Mouse (Mus musculus) Muller cell, postnatal 12 days (primary cell): Measurements from ENCODE around the gene Zfp36l2.
A peak's percentile ranks its signal among the peaks of the same experiment; 100 is the strongest.
"Not testable (repeated sequence)": the region's sequence is repeated elsewhere in the genome, so short reads cannot be mapped to it uniquely, and the experiment has no call there.

ENCODE experiments used
- DNase-seq: peaks from one replicate; pipeline ENCODE4 v3.0.0-alpha.2; 2015; ENCODE audit errors: inconsistent ontology term

The Zfp36l2 gene

DNA sequence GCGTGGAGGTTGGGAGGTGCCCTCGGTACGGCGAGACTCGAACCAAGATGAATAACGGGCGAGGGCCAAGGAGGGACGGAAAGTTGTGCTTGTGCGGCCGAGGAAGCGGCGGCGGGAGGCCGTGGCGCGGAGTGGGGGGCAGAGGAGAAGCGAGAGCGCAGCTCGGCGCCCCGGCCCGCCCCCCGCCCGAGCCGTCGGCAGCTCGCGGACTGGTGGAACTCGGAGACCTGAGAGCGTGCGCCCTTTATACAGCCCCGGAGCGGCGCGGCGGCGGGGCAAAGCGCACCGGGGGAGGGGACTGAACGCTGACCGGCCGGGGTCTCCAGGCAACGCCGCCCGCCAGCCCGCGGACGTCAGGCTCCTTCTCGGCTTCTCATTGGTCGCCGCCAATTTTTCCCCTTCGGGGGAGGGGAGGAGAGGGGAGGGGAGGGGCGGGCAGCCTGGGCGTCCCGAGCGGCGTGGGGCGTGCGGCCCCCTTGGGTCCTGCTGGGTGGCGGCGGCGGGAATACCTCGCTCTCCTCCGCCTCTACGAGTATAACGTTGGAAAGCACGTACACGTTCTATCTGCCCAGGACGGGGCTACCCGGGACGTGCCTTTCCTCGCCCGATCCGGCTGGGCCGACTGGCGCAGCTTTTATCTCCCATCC is at the start of gene Zfp36l2:
Gene Zfp36l2 (minus strand): TSS at position 221 of the 647 bp plus-strand sequence.
- DNase-seq, result peak; percentile 99

DNA sequence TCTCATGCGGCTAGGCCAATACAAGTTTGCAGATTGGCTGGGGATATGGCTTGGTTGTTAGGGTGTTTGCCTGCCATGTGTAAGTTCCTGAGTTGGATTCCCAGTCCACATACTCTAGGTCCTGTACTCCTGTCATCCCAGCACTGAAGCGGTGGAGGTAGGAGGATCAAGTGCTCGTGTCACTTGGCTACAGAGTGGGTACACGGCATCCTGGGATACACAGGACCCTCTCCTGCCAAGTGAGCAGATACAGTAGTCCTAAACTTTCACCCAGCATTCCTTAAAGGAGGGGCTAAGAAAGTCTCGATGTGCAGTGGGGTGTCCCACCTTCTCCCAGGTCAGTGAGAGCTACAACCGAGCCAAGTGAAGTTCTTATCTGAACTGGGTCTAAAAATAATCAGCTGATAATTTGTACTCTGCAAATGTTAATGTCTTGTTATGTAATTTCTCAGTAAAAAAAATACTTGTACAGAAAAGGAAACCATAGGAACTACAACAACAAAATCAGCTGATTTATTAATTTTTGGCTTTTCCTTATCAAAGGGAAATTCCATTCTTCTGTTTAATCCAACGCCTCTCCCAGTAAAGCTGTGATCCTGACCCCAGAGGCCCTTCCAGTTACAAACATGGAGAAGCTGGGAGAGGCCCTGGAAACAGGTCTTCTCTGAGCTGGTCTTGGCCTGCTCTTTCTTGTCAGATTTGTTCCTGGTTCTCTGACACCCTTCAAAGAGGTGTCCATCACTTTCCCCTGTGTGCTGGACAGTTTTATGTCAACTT is 49.2 kb upstream of the Zfp36l2 start:
- no peak for DNase-seq

DNA sequence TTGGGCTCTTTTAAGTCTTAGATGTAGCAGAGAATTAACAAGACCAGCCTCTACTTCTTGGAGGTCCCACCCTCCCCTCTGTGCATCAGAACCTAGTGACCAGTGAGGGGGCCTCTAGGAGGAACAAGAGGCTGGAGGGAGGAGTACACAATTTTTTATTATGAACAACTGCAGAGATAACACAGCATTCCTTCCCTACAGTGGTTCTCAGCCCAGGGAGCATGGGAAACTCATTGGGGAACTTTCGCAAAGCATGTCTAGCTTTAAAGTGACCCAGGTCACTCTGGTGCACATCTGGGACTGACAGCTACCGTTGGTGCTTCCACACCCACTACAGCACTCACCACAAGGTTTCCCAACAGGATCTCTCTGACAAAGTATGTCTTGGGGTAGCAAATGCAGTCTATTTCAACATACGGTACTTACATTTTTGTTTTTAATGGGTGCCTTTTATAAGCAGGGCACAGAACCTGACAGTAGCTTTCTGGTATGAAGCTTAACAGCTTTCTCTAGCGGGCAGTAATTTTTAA is 47.7 kb upstream of the Zfp36l2 start:
- no peak for DNase-seq

DNA sequence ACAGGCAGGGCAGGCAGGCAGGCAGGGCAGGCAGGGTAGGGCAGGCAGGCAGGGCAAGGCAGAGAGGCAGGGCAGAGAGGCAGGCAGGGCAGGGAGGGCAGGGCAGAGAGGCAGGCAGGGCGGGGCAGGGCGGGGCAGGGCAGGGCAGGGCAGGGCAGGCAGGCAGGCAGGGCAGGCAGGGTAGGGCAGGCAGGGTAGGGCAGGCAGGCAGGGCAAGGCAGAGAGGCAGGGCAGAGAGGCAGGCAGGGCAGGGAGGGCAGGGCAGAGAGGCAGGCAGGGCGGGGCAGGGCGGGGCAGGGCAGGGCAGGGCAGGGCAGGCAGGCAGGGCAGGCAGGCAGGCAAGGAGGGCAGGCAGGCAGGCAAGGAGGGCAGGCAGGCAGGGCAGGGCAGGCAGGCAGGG is 47.0 kb upstream of the Zfp36l2 start:
- not testable (repeated sequence) for DNase-seq

DNA sequence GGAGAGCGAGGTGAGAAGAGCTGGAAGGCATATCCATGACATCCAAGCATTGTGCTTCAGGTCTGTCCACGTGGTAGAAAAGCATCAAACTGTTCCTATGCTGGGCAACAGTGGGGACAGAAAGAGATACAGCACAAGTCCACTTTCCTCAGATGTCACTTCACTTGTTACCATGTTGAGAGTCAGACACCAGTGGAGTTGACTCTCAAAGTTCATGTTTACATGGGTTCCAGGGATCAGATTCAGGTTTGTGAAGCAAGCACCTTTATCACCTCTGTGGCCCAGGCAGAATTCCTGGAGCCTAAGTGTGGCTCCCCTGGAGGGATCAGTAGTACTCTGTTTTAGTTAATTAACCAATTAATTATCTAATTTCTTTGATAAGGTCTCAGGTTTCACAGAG is 46.0 kb upstream of the Zfp36l2 start:
- DNase-seq, result no peak

DNA sequence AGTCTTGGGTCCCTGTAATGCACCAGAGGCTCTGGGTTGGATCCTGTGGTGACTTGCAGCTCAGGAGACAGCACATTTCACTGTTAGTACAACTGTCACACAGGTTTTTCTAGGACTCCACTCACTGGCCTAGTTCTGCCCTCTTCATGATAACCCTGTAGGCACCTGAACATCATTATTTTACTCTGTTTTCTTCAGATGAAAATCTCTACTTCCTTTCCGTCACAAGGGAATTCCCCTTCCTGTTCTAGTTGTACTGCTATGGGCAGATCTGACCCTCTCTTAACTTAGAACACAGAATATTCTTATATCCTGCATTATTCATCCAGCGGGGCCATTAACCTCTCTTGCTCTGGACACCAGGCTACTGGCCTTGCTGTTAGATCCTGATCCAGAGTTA is 43.6 kb upstream of the Zfp36l2 start:
- DNase-seq, result no peak

DNA sequence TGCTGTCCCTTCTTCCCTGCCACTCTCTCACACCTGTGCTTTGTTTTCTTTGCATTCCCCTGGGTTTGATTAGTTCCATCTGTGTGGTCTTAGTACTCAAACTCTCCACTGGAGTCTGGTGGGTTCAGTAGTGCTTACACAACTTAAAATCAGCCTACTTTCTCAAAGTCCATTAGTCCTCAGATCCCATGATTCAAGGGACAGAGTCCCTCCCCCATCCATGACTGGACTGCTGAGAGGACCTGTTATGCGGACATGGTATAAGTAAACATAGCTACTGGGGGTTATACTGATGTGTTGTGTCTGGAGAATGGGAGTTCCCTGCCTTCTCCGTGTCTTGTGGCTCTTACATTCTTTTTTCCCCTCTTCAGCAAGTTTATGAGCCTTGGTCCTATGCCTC is 40.5 kb upstream of the Zfp36l2 start:
- DNase-seq, result no peak

DNA sequence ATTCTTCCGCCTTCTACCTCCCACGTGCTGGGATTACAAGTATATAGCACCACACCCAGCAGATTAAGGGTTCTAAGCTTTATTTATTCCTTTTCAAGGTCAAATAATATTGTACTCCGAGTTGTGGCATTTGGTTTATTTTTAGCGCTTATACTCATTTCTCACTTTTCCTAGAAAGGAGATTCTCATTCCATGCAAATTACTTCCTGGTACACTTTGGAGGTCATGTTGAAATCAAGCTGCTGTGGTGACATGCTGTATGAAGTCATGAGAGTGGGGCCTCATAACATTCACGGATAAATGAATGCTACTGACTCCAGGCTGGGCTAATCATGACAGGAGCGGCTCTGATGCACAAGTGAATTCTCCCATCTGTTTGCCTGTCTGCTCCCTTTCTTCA is 38.9 kb upstream of the Zfp36l2 start:
- DNase-seq, result no peak

DNA sequence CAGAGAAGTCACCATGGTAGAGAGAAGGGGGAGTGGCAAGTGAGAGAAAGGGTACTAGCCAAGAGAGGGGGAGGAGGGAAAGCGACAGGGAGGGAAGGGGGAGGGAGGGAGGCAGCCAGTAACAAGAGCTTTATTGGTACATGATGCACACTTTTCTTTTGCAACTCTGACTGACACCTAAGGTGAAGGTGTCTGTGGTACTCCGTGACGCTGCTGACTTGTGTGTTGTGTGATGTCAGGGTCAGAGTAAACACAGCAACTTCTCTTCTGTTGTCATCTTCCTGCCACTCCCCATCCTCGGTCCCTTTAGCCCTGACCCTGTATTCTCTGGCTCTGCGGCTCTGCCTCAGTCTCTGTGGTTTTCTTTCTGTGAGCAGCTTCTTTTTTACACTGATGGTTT is 38.5 kb upstream of the Zfp36l2 start:
- DNase-seq, result no peak

DNA sequence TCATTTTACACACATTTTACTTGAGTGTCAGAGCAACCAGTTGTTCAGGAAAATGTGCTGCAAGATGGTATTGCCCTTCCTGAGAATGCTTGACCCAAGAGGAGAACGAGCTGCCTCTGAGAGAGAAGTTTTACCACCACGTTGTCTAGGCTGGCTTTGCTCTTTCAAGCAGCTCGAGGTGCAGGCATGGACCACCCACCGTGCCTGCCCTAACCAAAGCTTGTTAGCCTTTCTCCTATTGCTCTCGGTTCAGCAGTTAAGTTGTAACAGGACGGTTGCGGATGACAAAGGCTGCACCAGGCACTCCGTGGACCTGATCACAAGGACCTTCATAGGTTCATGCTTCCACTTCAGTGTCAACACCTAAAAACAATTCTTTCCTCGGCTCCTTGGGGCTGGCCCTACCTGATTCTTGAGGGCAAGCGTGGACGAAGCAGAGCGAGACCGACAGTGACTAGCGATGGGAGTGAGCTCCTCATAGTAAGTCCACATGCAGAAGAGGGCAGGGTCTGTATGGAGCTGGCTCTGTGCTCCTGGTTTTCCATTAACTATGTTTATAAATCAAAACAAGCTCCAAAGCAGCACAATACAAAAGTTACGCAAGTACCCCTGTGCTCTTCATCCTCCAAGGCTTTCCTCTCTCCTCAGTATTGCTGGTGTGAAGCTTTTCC is 36.6 kb upstream of the Zfp36l2 start:
- no peak for DNase-seq

DNA sequence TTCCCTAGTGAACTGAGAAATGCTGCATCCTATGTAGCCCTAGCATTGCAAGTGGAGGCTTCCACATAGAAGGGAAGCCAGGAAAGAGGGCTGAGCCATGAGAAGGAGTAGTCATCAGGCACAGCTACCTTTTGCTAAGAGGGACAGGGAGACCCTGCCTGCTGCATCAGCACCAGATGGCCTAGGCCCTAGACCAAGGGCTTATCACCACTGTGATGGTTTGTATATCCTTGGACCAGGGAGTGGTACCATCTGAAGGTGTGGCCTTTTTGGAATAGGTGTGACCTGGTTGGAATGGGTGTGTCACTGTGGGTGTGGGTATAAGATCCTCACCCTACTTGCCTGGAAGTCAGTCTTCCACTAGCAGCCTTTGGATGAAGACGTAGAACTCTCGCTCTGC is 31.1 kb upstream of the Zfp36l2 start:
- DNase-seq, result not testable (repeated sequence)

DNA sequence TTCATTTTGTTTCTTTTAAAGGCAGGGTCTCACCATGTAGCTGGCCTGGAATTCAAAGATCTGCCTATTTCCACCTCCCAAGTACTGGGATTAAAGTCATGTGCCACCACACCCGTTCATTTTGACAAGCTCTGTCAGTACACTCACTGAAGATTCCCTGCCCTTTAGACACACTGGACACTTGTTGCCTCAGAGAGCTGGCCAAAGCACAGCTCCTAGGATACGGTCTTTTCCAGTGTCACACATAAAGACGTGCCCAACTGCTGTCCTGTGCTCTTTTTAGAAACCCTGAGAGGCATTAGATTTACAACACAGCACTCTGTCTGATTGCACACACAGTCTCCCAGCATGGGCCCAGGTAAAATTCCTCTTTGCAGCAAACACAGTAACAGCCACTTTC is 29.9 kb upstream of the Zfp36l2 start:
- no peak for DNase-seq

DNA sequence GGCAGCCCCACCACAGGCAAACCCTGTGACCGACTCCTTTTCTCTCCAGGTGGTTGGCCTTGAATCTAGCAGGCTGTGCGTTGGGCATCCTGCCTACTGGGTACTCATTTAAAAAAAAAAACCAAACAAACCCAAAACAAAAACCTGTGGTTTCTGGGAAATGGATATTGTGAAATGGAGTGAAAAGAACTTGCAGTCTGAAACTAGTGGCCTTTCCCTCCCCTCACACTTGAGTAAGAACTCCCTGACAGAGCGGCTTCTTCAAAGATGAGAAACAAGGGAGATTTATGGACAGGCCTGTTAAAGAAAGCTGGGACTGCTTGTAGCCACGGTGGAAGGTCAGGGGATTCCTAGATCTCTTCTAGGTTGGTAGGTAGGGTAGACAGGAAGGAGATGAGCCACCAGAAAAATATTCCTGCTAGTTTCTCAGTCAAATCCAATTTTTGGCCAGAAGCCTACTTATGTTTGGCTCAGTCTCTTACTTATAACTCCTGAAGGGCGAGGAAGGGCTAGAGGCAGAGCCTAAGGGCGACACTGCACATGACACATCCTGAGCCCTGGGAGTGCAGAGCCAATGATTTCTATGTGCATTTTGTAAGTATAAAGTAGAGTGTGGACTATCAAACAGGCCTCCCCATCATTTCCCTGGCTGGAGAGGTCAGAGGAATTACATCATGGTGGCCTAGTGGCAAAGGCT is 27.7 kb upstream of the Zfp36l2 start:
- DNase-seq, result peak; percentile 66

DNA sequence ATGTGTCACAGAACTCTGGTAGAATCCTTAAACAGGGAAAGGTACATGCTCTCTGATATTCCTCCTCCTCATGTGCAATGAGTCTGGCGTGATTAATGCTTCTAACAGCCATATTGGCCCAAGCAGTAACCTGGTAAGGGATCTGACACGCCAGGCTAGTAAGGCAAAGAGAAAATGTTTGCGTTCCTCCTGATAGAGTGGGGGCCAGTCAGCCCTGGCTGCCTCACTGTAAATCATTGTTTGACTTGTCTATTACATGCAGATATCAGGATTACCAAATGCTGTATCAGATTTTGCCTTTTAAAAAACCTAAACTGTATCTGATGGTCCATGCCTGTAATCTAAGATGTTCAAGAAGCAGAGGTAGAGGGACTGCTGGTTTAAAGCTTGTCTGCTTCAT is 25.7 kb upstream of the Zfp36l2 start:
- DNase-seq, result no peak

DNA sequence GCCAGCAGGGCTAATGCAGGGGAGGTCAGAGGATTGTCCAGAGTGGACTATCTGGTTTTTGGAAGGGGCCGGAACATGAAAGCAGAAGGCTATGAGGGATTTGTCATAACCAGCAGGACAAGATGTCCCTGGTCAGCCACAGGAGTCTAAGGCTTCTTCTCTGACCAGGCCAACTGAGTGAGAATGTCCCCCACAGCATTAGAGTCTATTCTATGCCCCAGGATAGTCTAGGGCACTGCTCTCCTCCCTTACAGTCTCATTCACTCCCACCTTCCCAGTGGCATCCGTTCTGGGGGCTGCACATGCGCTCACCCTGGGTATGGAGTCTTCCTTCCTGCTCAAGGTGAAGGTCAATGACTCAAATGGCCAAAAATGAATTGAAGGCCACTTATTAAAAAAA is 19.9 kb upstream of the Zfp36l2 start:
- no peak for DNase-seq

DNA sequence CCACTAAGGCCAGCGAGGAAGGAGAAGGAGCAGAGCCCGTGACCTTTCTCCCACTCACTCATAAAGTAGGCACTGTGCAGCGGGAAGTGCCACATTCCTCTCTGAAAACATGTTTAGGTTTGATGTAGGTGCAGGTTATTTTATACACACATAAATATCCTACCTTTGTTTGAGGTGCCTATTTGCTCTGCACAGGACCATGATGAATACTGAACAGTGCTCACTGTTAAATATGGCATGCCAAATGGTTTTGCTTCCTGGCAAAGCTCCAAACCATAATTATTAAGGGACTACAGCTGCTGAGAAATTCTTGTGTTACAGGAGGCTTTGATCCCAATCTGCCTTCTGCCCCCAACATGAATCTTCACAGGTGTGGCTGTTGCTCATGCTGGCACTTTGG is 18.5 kb upstream of the Zfp36l2 start:
- no peak for DNase-seq

DNA sequence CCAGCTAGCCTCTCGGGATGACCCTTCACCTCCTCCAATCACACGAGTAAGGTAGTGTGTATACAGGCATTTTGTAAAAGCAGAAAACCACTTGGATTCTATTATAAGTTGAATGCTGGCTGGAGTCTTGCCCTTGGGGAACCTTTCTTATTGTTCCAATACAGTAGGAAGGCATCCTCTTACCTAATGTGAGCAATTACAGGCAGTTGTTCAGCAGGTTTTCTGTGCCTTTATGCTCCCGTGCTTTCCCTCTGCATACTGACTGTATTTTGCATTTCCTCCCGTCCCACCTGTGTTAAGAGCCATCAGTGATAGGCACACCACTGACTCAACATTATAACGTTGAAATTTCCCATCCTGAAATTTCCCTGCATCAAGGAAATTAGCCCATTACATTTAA is 17.2 kb upstream of the Zfp36l2 start:
- no peak for DNase-seq

DNA sequence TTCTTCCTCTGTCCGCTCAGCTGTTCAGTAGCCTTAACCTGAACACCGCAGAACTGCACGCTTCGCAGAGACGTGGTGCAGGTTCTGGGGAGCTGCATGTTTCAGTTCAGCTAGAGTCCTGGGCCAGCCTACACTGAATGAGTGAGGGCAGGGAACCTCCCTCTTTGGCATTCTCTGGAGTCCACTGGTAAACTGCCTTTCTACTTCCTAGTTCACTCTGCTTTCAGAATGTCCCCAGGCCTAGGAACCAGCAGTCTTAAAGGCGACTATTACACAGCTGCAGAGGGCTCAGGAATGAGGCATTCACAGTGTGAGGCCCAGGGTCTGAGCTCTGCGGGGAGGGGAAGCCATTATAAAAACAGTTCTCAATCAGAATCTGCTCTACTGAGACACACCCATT is 15.6 kb upstream of the Zfp36l2 start:
- no peak for DNase-seq

DNA sequence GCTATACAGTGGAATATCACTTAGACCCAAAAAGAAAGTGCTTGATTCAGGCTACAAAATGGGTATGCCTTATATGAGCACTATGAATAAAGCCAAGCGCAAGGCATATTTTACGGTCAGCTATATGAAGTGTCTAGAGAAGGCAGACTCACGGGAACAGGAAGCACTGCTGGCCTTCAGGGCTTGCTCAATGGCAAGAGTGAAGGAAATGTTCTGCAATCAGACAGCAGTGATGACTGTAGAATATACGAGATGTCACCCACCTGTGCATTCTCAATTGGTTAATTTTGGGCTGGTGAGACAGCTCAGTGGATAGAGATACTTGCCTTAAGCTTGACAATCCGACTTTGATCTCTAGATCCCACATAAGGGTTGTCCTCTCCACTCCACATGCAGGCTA is 13.4 kb upstream of the Zfp36l2 start:
- no peak for DNase-seq

DNA sequence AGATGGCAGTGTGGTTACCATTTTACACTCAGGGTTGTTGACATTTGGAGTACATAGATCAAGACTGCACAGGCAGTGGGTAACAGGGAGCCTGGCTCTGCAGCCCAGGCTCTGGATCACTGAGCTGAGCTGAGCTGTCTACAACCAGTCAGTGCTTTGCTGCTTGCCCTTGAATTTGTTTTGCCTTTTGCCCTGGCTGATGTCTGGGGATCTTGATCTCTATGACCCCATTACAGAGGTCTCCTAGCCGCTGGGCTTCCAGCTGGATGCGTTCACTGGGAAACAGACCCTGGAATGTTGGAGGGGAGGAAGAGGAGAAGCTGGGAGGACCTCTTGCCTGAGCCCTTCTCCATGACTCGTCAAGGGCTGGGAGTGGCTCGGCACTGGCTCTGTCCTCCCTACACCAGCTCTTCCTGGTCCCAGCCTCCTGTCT is 10.2 kb upstream of the Zfp36l2 start:
- DNase-seq, result no peak

DNA sequence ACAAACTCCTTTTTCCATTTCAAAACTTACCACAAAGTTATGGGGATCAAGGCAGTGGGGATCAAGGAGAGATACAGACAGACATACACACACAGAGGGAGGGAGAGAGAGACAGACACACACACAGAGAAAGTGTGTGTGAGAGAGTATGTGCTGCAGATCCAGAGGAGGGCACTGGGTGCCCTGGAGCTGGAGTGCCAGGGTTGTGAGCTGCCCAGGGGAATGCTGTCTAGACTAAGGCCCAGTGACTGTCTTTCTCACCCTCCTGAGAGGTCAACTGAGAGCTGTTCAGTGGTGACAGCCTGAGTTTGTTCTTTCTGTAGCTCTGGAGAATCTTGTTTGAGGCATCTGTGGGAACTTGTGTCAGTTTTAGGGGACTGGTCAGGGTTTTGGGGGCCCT is 8.6 kb upstream of the Zfp36l2 start:
- no peak for DNase-seq

DNA sequence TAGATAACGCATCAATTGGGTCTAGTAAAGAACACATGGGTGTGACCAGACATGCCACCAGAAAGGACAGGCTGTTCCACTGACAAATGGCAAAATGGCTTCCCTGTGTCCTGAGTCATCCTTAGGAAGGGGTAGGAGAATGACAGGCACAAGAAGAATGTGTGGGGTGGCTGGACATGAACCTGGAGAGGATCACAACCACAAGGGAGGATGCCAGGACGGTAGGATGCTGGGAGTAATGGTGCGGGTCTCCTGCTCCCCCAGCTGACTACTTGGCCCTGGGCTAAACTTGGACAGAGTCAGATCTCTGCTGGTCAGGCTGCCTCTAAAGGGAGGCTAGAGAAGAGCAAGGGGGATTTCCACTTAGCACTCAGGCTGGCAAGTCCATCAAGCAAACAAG is 8.1 kb upstream of the Zfp36l2 start:
- peak; percentile 74 for DNase-seq
